8 mouse cellular contexts compared by ENCODE assay signal in the genomic region with DNA sequence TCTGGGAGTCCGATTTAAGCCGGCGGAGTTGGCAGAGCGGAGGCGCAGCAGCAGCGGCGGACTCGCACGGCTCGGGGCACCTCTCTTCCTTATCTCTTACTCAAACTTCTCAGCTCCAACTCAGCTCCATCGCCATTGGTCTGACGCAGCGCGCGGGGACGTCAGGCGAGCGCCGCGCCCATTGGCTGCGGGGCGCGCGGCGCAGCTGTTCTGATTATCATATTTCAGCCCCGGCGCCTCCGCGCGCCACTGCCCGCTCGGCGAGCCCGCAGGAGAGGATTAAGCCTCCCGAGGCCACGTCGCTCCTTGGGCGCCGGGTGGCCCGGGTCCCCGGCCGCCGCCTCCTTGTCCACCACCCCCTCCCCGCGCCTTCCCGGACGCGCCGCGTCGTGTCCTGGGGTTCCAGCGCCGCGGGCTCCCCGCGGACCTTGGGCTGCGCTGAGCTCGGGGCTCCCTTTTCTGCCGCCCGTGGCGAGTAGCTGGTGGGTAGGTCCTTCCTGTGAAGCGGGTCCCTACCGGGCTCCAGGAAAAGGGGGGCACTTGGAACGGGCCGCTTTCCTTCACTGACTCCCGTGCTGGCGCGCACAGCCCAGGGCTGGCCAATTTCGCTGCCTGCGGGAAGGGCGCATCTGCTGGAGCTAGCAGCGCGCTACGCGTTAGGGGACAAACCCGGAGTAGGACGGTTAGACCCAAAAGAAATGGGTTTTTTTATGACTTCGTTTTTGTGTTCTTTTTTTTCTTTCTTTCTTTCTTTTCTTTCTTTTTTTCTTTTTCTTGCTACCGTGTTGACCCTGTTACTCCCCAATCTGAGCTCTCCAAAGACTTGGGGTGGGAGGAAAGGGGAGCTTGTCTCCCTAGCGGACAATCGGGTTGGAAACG. TPM values are rescaled to one million over a fixed set of nuclear protein-coding genes. Genes with fewer than 3 reads are reported as not detected.
DNase-seq lines count a peak whose midpoint lies in the region; ATAC-seq lines count a peak whose summit lies in the region.

Gene Isl1 (minus strand): TSS at position 106 of the 879 bp plus-strand sequence.

- peak; percentile 93 for ATAC-seq in embryonic facial prominence, embryonic 13.5 days (ENCODE audit: insufficient number of reproducible peaks, insufficient read depth, low FRiP score, low TSS enrichment, low read depth)
- peak; percentile 91 for ATAC-seq in heart, embryonic 12.5 days (ENCODE audit: insufficient number of reproducible peaks, low FRiP score)
- ATAC-seq in megakaryocyte-erythroid progenitor cell, adult 5-6 weeks (replicated peaks; ENCODE audit: low FRiP score, low TSS enrichment, poor library complexity, severe bottlenecking), result peak; percentile 98
- ATAC-seq in stomach, embryonic 14.5 days (ENCODE audit: insufficient number of reproducible peaks, insufficient read depth, low FRiP score, low read depth), result peak; percentile 96

- H3K4me3 ChIP-seq in embryonic facial prominence, embryonic 13.5 days, result peak within 1 kb of the TSS; percentile 56
- H3K4me3 ChIP-seq in heart, embryonic 12.5 days, result peak within 1 kb of the TSS; percentile 76
- H3K4me3 ChIP-seq in stomach, embryonic 14.5 days (ENCODE audit: low read depth, low read length), result peak within 1 kb of the TSS; percentile 81

- peak within 1 kb of the TSS; percentile 60; the same call in 1 of the 2 replicates for H3K27ac ChIP-seq in embryonic facial prominence, embryonic 13.5 days
- H3K27ac ChIP-seq in heart, embryonic 12.5 days (ENCODE audit: poor library complexity, severe bottlenecking), result peak within 1 kb of the TSS; percentile 64
- peak within 1 kb of the TSS; percentile 93 for H3K27ac ChIP-seq in stomach, embryonic 14.5 days (ENCODE audit: low read length)

- H3K4me1 ChIP-seq in embryonic facial prominence, embryonic 13.5 days, result peaks cover 10% of the 10 kb centered on the region; the same call in 1 of the 2 replicates
- peaks cover 7% of the 10 kb centered on the region; the same call in 1 of the 2 replicates for H3K4me1 ChIP-seq in heart, embryonic 12.5 days (replicated peaks)
- H3K4me1 ChIP-seq in stomach, embryonic 14.5 days (ENCODE audit: control insufficient read depth, insufficient read depth, low read length), result peaks cover 3% of the 10 kb centered on the region; the same call in 1 of the 2 replicates

- H3K9me3 ChIP-seq in embryonic facial prominence, embryonic 13.5 days, result no peaks in the 10 kb centered on the region
- H3K9me3 ChIP-seq in heart, embryonic 12.5 days (replicated peaks), result no peaks in the 10 kb centered on the region
- no peaks in the 10 kb centered on the region for H3K9me3 ChIP-seq in stomach, embryonic 14.5 days (ENCODE audit: control insufficient read depth, low read depth, low read length)

- H3K4me2 ChIP-seq in embryonic facial prominence, embryonic 13.5 days, result peak within 1 kb of the TSS; percentile 87
- H3K4me2 ChIP-seq in heart, embryonic 12.5 days, result peak within 1 kb of the TSS; percentile 99
- peak within 1 kb of the TSS; percentile 74 for H3K4me2 ChIP-seq in stomach, embryonic 14.5 days (replicated peaks; ENCODE audit: low read depth, low read length)

- peaks cover 89% of the 10 kb centered on the region for H3K27me3 ChIP-seq in embryonic facial prominence, embryonic 13.5 days
- H3K27me3 ChIP-seq in heart, embryonic 12.5 days (replicated peaks), result peaks cover 53% of the 10 kb centered on the region
- H3K27me3 ChIP-seq in stomach, embryonic 14.5 days (ENCODE audit: control insufficient read depth, insufficient read depth, low read length), result peaks cover 8% of the 10 kb centered on the region; the same call in 1 of the 2 replicates

- H3K36me3 ChIP-seq in embryonic facial prominence, embryonic 13.5 days, result no peaks in the 10 kb centered on the region
- no peaks in the 10 kb centered on the region for H3K36me3 ChIP-seq in heart, embryonic 12.5 days
- H3K36me3 ChIP-seq in stomach, embryonic 14.5 days (ENCODE audit: control insufficient read depth, insufficient read depth, low read length), result no peaks in the 10 kb centered on the region

- peak within 1 kb of the TSS; percentile 69 for H3K9ac ChIP-seq in embryonic facial prominence, embryonic 13.5 days
- peak within 1 kb of the TSS; percentile 76 for H3K9ac ChIP-seq in heart, embryonic 12.5 days
- peak within 1 kb of the TSS; percentile 89 for H3K9ac ChIP-seq in stomach, embryonic 14.5 days (replicated peaks; ENCODE audit: low read depth, low read length)

- WGBS in embryonic facial prominence, embryonic 13.5 days, result under 1% methylated on average over 82 of the region's 82 CpGs
- under 1% methylated on average over 81 of the region's 82 CpGs for WGBS in heart, embryonic 12.5 days
- under 1% methylated on average over 82 of the region's 82 CpGs for WGBS in large intestine, adult 2 months
- WGBS in stomach, embryonic 14.5 days, result under 1% methylated on average over 79 of the region's 82 CpGs

- peak; percentile 6 for DNase-seq in thymus, postnatal 14 days
- DNase-seq in thymus, postnatal 10 days (ENCODE audit: low spot score in 2 of 2), result no peak
- peak; percentile 14 for DNase-seq in large intestine, adult 2 months (ENCODE audit: low read depth, low spot score)
- no peak for DNase-seq in cerebellum, adult 11 months

RNA-seq across cellular contexts. Expression of gene Isl1, which starts in this region (rescaled TPM):
- polyA plus RNA-seq in embryonic facial prominence, embryonic 13.5 days (2015; fragmentation: Nextera tagmentation; extraction: Ambion mirVana), result 9.4 and 11.9 TPM in 2 replicates
- 5.2 and 5.8 TPM in 2 replicates for polyA plus RNA-seq in heart, embryonic 12.5 days (2016; fragmentation: Nextera tagmentation; extraction: Ambion mirVana)
- 1.2 and 2.0 TPM in 2 replicates for polyA plus RNA-seq in large intestine, adult 2 months (2012; rRNA removed)
- total RNA-seq in megakaryocyte-erythroid progenitor cell, adult 5-6 weeks (2014; fragmentation: Nextera tagmentation), result not detected in 2 replicates
- not detected in 2 replicates for total RNA-seq in megakaryocyte-erythroid progenitor cell, adult 5-6 weeks (2017)
- 51.8 and 54.2 TPM in 2 replicates for polyA plus RNA-seq in stomach, embryonic 14.5 days (2014; fragmentation: Nextera tagmentation; extraction: Ambion mirVana)

Comparison
In these comparisons a context has a peak if more than half of its experiments do, and no peak if none do; other contexts are left out.
1. DNase-seq: peak in thymus, postnatal 14 days (single experiment) and large intestine, adult 2 months (single experiment); none in thymus, postnatal 10 days (0 of 2) and cerebellum, adult 11 months (single experiment).
2. Peak in ATAC-seq in megakaryocyte-erythroid progenitor cell, adult 5-6 weeks; RNA of the gene not detected or under 1 TPM.
3. Peak in every context shown above with its lines, with median percentiles within 50 percentile points of each other: ATAC-seq, H3K27ac ChIP-seq, H3K4me2 ChIP-seq, H3K4me3 ChIP-seq and H3K9ac ChIP-seq.